In the genomic region with DNA sequence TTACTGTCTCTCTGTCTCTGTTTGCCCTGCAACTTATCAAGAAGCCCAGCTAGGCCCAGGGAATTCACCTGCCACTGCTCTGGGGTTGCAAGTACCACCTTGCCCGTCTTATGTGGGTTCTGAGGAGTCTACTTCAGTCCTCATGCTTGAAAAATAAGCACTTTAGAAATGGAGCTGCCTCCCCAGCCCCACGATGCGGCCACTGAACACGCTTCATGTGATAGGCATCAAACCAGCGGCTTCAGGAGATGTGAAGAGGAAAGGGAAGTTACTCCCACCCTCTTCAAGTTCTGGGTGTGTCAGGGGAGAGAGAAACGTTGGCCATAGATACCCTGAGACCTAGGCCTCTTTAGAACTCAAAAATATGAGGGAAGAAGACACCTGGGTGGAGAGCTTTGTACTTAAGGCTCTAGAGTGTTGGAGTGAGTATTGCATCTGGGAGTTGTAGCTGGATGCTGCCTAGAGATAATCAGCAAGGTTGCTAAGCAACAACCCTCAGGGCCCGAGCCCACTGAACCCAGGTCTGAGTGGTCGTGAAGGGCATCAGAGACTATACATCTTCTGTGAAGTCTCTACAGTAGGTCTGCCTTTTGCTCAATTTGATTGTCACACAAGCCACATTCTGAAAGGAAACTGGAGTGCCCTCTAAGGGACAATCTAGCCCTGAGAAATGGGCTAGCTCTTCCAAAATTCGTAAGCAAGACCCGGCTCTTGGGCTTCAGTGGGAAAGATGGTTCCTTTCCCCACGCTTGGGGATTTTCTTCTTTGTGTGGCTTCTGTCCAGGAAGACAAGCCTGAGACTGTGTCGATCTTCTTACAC, we compare ENCODE assay signal across 28 mouse cellular contexts. TPM values are rescaled to one million over a fixed set of nuclear protein-coding genes. Genes with fewer than 3 reads are reported as not detected.
DNase-seq lines count a peak whose midpoint lies in the region; TF ChIP-seq lines count a peak whose summit lies in the region.
"Had no signal": no experiment of that assay in that cellular context is flagged by ENCODE, and none has a peak within 500 bp of the region (broad histone marks: within the 10 kb centered on the region; RNA-seq: fewer than 3 reads in every experiment).

No protein-coding gene starts in this region.

- no peaks in the 10 kb centered on the region for H3K4me1 ChIP-seq in cortical plate, adult 2 months (ENCODE audit: control insufficient read depth, insufficient read depth, low read length)
- H3K4me1 ChIP-seq: liver, embryonic 13.5 days had no signal

- no peak overlapping the region for H3K4me3 ChIP-seq in left cerebral cortex, adult 2 months
- H3K4me3 ChIP-seq in cortical plate, adult 2 months (ENCODE audit: insufficient read depth, low read length), result no peak overlapping the region
- H3K4me3 ChIP-seq: forebrain, embryonic 10.5 days; hindbrain, embryonic 15.5 days; limb, embryonic 13.5 days; liver, embryonic 13.5 days; neural tube, embryonic 13.5 days had no signal

- no peak overlapping the region for H3K27ac ChIP-seq in left cerebral cortex, adult 2 months
- no peak overlapping the region for H3K27ac ChIP-seq in cortical plate, adult 2 months (ENCODE audit: insufficient read depth, low read length)
- H3K27ac ChIP-seq: forebrain, embryonic 10.5 days; hindbrain, embryonic 15.5 days; limb, embryonic 13.5 days; liver, embryonic 13.5 days; macrophage; neural tube, embryonic 13.5 days; stomach, postnatal 0 days had no signal

- no peak for TF ChIP-seq POLR2A in cortical plate, adult 2 months (IDR thresholded peaks at IDR 0.05; ENCODE audit: extremely low read depth, insufficient read depth, low read length)

- intact Hi-C loops in left cerebral cortex, adult 2 months (cut with DNase I), result no loop called here

- DNase-seq in left cerebral cortex, adult 2 months (ENCODE audit: extremely low spot score in 1 of 2, low spot score in 2 of 2), result no peak
- no peak for DNase-seq in left cerebral cortex, adult 11 months (ENCODE audit: low spot score)
- peak; percentile 40 for DNase-seq in retina, postnatal 1 day
- DNase-seq in thymus, postnatal 36 days, result peak; percentile 65 to 77
- no peak for DNase-seq in adrenal gland, adult 8-10 months
- no peak for DNase-seq in kidney, postnatal 36 days
- DNase-seq: adrenal gland, postnatal 36 days; cerebellum, adult 18-20 months; cerebellum, postnatal 25 days; heart, adult 18-20 months; heart, postnatal 36 days; liver, embryonic 13.5 days; lung, embryonic 14.5 days; spleen, adult 18-20 months had no signal

- peak; percentile 15 for TF ChIP-seq CTCF in left cerebral cortex, adult 2 months (IDR thresholded peaks at IDR 0.05)
- 0 out of 2 replicates have a peak, but pooled peaks have one; percentile 9 for TF ChIP-seq CTCF in cortical plate, adult 2 months (IDR thresholded peaks at IDR 0.05; ENCODE audit: extremely low read depth, insufficient read depth, low read length)

RNA-seq across cellular contexts. Expression of a gene that starts 11.0 kb away (rescaled TPM):
- total RNA-seq in left cerebral cortex, adult 2 months (2021), result not detected
- 0.21 and 0.26 TPM in 2 replicates for polyA plus RNA-seq in cortical plate, adult 2 months (2012; rRNA removed)
- total RNA-seq in adrenal gland, adult 8-10 months (2022), result 1 to 10 TPM in 2 of 4 experiments, under 1 TPM in 2; 0.64 to 1.7 (median 0.99) TPM
- total RNA-seq: gastrocnemius, adult 8-10 months; layer of hippocampus, adult 8-10 months had no signal
- polyA plus RNA-seq: C2C12; forebrain, embryonic 10.5 days; heart, embryonic 14.5 days; hindbrain, embryonic 15.5 days; intestine, postnatal 0 days; limb, embryonic 13.5 days; liver, embryonic 13.5 days; midbrain, embryonic 11.5 days; Patski; stomach, postnatal 0 days had no signal

Comparison
In these comparisons a context has a peak if more than half of its experiments do, and no peak if none do; other contexts are left out.
1. DNase-seq: peak in retina, postnatal 1 day (single experiment) and thymus, postnatal 36 days (2 of 2); none in left cerebral cortex, adult 2 months (0 of 2), left cerebral cortex, adult 11 months (single experiment), adrenal gland, adult 8-10 months (single experiment) and kidney, postnatal 36 days (0 of 2).